Mouse (Mus musculus) bone marrow, adult 2 months (tissue): ENCODE data around the gene Rfng.

Experiments used
- CTCF ChIP-seq: fragments of 200-500 bp; IDR thresholded peaks from 2 replicates; pipeline ENCODE4 v1.5.1; 2011; ENCODE audit warnings: low read length, control low read depth; ENCODE audit not compliant: control insufficient read depth, insufficient read depth
- POLR2A ChIP-seq: fragments of 200-500 bp; IDR thresholded peaks from 2 replicates; pipeline ENCODE4 v1.6.1; 2011; ENCODE audit warnings: low read depth, mild to moderate bottlenecking, control low read depth, low read length, borderline replicate concordance; ENCODE audit not compliant: control insufficient read depth

DNA sequence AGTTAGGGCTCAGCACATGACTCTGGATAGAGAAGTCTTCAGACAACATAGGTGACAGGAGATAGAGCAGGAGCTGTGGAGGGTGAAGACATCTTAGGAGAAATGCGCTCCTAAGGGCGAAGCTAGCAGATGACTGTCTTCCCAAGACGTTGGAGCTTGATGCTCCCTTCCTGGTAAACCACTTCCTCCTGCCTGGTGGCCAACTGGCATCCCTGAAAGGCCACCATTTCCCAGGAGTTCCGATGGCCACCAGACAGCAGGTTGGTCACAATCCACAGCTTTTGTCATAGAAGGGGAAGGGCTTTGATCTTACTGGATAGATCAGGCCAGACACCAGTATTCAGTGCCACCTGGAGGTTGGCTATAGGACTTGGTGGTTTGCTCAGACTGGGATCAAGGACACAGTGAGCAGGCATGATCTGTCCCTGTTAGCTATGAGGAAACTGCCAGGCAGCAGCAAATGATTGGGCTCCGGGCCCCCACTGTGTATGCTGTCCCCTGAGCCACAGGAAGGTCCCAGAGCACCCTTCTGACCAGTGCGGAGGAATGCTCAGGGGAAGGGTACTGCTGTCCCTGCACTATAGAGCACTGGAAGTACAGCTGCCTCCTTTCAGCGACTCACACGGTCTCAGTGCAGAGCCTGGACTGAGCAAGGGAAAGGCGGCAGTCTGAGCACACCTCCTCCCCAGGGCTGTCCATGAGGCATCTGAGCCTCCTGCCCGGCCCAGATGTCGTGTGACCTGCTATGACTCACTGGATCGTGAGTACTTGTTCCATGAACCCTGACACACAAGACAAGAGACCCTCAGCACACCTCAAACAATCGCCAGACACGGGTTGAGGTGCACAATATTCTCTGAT lies 22.0 kb downstream of the Rfng start:
- TF ChIP-seq CTCF (no peak), POLR2A (no peak)
